Mouse (Mus musculus) bone marrow macrophage, adult 2 months (primary cell): ENCODE measurements around the gene Srp54b. TPM values are rescaled to one million over a fixed set of nuclear protein-coding genes. Genes with fewer than 3 reads are reported as not detected.

Source experiments
- polyA plus RNA-seq: library from polyadenylated mRNA; stranded (reverse); fragments of >200 nt; gene quantifications from 2 replicates; pipeline ENCODE4 v1.2.4, GENCODE M21; 2012; ENCODE audit not compliant: missing spikeins, insufficient read depth, insufficient read length

The Srp54b gene
- polyA plus RNA-seq, 1 experiment = 19.7 TPM

Other genes with a start within 250 kb of the Srp54b start
- not detected in 2 replicates for gene Gm20403, start 168.6 kb upstream of the Srp54b start, polyA plus RNA-seq
- gene Baz1a, start 140.8 kb upstream of the Srp54b start, polyA plus RNA-seq = 19.8 and 22.2 TPM in 2 replicates
- 9.7 and 12.8 TPM in 2 replicates for gene 2700097O09Rik, start 75.0 kb upstream of the Srp54b start, polyA plus RNA-seq
- gene Srp54a, start 74.8 kb upstream of the Srp54b start, polyA plus RNA-seq = 72.5 and 74.7 TPM in 2 replicates
- gene Fam177a, start 30.6 kb upstream of the Srp54b start, polyA plus RNA-seq = 33.7 and 34.7 TPM in 2 replicates
- gene 1700047I17Rik2, start 44.5 kb downstream of the Srp54b start, polyA plus RNA-seq = not detected in 2 replicates
- 66.9 and 78.6 TPM in 2 replicates for gene Srp54c, start 75.1 kb downstream of the Srp54b start, polyA plus RNA-seq
- gene 1110008L16Rik, start 144.5 kb downstream of the Srp54b start, polyA plus RNA-seq = 8.3 and 9.8 TPM in 2 replicates
- 19.7 and 24.6 TPM in 2 replicates for gene Ppp2r3c, start 147.9 kb downstream of the Srp54b start, polyA plus RNA-seq
- 140 and 150 TPM in 2 replicates for gene Psma6, start 229.1 kb downstream of the Srp54b start, polyA plus RNA-seq